Mouse (Mus musculus): Measurements from ENCODE around the gene Mmachc.
"Not testable (repeated sequence)": the region's sequence is repeated elsewhere in the genome, so short reads cannot be mapped to it uniquely, and the experiment has no call there.

DNA sequence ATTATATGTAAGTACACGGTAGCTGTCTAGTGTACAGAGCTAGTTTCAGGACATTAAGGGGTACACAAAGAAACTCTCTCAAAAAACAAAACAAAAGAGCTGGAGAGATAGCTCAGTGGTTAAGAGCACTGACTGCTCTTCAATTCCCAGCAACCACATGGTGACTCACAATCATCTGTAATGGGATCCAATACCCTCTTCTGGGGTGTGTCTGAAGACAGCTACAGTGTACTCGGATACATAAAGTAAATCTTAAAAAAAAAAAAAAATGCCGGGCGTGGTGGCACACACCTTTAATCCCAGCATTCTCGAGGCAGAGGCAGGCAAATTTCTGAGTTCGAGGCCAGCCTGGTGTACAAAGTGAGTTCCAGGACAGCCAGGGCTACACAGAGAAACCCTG is 48.3 kb downstream of the Mmachc start:
- not testable (repeated sequence) for TF ChIP-seq CTCF (IDR thresholded peaks at IDR 0.05; ENCODE audit: borderline replicate concordance, extremely low read depth, insufficient read depth, insufficient read length); POLR2A (IDR thresholded peaks at IDR 0.05; ENCODE audit: borderline replicate concordance, extremely low read depth, insufficient read depth, insufficient read length, poor library complexity, severe bottlenecking)

Data from brain, embryonic 14.5 days (tissue).